Mouse (Mus musculus) right cerebral cortex, postnatal 25 days (tissue): ENCODE data around the gene Adam15.

ENCODE experiments used
- DNase-seq: peaks from one replicate; pipeline ENCODE4 v3.0.0; 2022

Gene Adam15

DNA sequence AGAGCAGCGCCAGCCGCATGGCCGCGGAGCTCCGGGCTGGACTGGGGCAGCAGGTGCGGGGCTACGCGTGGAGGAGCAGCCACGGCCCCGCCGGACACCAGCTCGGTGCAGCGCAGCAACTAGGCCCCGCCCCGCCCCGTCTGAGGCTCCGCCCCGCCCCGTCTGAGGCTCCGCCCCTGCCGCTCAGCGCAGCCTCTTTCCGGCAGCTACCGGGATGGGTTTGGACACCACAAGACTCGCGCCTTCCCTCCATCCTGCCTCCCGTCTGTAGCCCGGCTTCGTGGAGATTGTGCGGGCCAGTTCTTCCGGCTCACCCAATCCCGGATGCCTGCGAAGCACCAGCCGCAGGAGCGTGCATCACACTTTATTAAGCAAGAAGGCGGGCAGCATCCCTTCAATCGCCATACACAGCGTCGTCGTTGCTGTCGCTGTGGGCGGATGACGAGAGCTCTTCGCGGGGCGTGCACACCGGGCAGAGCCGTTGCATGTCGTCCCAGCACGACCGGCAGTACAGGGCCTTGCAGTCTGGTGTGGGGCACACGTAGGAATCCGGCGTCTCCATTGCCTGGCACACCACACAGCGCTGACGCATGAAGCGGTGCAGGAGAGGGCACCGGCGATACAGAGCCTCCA is at the start of gene Adam15:
Gene Adam15 (minus strand): TSS at position 128 of the 633 bp plus-strand sequence.
- peak; percentile 91 for DNase-seq

DNA sequence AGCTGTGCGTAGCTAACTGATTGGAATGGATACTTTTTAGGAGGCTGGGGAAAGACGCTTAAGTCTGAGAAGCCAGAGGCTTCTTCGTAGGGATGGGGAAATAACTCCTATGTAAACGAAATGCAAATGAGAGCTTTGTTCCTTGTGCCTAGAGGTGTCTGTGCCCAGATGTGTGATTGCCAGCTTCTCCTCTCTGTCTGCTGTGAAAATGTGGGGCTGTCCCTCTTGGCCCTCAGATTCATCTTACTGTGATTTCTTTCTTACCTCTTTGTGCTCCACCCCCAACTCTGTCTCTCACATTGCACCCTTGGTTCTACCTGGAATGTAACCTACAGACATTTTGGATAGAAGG is 46.8 kb upstream of the Adam15 start:
- no peak for DNase-seq

DNA sequence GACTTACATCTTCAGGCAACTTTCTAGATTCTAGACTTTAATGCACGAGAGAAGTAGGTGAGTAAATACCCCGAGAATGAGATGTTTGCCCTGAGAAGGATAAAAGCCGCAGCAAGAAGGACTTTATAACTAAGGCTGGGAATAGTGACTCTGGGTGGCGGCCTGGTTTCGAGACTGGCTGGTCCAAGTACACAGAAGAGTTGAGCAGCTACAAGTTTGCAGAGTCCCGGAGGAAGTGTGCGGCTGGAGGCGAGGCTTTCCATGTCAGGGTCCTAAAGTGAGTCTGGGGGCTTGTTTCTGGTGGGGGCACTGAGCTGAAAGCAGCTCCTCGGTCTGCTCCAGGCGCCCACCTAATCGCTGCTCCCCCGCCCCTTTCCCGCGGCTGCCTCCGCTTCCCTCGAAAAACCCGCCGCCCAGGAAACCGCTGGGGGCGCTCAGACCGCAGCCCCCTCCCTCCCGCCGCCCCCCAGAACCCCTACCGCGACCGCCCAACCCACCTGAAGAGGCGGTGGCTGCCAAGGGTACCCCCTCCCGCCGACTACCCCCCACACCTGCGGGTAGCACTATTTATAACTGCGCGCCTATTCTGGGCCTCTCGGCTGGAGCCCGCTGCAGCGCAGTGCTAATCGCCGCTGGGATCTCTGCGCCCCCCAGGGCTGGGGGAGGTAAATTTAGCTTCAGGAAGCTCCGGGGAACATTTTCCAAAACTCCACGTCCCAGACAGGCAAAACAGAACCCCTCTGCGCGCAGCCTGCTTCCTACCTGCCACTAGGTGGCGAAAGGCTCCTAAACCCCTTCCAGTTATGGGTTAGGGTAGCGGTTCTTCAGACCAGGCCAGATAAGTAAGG is 46.2 kb upstream of the Adam15 start:
- DNase-seq, result no peak

- no peak for DNase-seq
These were observed 45.6 kb upstream of the Adam15 start for GRCm38 (mm10) chr3:89395419-89395805.

- DNase-seq, result no peak
These were observed 45.1 kb upstream of the Adam15 start for GRCm38 (mm10) chr3:89394894-89395256.

GRCm38 (mm10) chr3:89394006-89394893 is 44.5 kb upstream of the Adam15 start, which contains the start of gene Zbtb7b:
Zbtb7b (minus strand) TSS chr3:89394776.
- no peak for DNase-seq

GRCm38 (mm10) chr3:89393605-89394004 is 43.8 kb upstream of the Adam15 start:
- peak; percentile 96 for DNase-seq

DNA sequence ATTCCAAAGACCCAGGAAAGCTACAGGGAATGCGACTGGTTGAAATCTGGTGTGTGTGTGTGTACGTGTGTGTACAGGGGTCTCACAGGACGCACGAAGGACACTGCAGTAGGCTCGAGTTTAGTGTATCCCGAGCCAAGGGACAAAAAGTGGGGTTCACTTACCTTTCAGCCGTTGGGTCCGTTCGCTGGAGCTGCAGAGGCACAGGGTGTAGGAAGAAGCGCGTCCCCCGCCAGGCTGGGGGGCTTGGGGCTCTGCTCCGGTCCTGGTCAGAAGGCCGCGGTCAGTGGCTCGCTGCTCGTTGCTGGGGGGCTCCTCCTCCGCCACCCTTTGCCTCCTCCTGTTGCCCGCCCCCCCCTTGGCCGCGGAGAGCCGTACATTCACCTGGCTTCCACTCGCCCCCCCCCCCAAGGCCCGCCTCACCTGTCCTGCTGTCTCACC is 43.1 kb upstream of the Adam15 start:
- no peak for DNase-seq

DNA sequence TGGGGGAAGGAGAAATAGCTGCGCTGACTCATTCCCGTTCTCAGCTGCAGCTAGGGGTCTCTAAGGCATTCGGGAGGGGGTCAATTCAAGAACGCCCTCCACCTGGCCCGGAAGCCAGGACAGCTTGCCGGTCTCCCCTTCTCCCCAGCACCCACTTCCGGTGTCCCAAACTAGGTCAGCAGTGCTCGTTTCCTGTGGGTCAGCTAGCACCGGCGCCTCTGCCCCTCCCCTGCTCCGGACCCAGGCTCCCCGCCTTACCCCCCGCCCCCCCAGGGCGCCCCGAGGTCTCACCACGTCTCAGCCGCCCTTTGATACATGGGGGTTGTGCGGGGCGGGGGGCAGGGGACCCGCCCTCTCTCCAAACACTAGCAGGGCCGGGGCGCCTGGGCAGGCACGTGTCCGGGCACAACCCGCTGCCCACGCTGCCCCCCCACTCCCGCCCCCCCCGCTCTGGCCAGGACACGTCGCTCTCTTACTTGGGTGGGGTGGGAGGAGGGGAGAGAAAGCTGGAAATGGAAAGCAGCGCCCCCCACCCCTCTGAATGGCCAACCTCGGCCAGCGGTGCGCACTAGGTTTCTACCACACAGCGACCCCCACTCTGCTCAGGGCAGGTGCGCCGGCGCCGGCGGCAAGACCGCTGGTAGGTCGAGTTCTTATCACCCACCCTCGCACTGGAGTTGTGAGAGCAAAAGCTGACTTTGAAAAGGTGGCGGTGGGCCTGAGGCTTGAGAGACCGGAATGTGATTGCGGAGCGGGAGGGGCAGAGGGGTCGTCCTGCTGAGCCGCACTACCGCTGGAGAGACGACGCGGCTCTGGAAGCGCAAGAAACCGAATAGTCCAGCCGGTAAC is 42.1 kb upstream of the Adam15 start:
- DNase-seq, result no peak

DNA sequence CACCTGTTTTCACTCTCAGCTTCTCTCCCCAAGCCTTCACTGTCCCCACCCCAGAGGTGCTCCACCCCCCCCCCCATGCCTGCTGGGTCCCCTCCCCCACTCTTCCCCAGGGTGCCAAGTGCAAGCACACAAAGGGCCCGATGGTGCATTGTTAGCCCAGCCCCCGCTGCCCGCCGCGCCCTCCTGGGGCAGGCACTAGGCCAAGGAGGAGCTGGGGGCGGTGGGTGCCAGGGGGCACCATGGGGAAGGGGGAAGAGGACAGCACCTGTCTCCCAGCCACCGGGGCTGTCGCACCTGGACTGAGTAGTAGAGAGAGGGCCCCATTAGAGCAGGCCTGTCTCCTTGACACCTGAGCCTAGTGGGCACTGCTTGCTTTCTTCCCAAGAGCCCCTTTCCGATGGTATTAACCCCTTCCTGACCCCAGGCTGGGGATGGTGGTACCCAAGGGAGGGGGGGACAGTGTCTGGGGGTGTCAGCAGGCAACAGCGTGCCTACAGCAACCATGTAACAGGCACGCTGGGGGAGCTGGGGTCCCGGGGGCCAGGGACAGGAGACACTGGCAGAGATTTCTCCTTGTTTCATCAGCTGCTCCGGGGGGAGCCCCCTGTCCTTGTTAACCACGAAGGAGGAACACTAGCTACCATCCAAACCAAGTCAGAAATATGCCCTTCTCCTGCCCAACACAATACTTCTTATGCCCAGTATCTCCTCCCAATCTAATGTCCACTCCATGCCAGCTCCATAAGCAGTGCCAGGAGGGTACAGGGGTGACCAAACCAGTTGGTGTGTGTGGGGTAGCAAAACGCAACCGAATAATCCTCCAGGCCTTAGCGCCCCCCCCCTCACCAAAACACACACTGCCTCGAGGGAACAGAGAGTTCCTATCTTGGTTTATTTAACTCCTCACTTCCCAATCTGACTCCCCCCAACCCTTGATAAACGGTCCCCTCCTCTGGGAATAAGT is 41.2 kb upstream of the Adam15 start:
- no peak for DNase-seq

DNA sequence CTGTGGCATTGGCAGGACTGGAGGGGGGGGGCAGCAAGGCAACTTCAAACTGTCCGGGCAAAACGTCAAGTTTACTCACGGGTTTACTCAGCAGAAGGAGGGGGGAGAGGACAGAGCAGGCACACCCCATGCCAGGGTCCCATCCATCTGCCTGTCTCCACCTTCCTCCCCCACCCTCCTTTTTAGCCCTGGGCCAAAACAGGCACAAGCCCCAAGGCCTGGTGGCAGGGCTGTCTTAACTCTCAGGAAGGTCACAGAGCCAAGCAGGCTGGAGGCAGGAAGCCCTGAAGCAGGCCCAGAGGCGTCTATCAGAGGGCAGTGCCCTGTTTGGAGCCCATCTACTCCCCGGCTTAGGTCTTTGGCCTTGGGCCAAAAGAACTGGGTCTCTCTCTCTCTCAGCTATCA is 40.3 kb upstream of the Adam15 start:
- no peak for DNase-seq

- DNase-seq, result no peak
These were observed 39.3 kb upstream of the Adam15 start for GRCm38 (mm10) chr3:89388901-89389740.

- no peak for DNase-seq
These were observed 38.5 kb upstream of the Adam15 start for GRCm38 (mm10) chr3:89388134-89388881.

DNA sequence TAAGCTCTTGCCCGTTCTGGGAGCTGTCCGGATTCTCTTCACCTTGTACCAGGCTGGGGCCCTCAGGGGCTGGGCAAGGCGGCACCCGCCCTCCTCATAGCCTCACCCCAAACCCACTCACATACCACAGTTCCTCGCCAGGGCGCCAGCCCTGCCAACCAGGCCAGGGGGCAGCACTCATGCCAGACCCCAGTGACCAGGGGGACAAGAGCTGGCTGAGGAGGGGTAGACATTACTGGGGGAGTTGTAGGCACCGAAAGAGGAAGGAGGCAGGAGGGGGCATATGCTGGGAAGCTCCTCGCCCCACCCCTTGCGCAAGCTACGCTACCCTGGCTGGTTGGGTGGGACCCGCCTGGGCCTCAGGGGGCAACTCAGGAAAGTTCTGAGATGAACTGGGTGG is 37.8 kb upstream of the Adam15 start:
- DNase-seq, result no peak

- DNase-seq, result no peak
These were observed 36.9 kb upstream of the Adam15 start for GRCm38 (mm10) chr3:89386438-89387420.

DNA sequence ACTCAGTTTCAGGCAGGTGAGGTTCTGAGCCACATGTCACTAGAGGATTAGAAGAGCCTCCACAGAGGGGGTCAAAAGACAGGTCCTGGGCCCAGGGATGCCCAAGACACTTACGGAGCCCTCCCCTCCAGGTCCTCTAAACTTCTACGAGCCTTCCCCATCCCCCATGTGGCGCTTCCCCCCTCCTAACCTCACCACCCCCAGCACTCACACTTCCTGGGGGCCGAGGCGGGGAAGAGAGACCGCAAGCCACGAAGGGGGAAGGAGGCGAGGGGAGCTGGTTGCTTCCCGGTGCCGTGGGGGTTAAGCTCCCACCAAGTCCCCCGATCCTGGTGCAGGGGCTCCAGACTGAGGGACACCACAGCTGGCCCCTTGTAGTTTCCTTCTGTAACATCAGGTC is 35.7 kb upstream of the Adam15 start:
- DNase-seq, result no peak

GRCm38 (mm10) chr3:89384331-89385076 is 34.7 kb upstream of the Adam15 start:
- DNase-seq, result no peak
